Mouse (Mus musculus) granulocyte monocyte progenitor cell, adult 5-6 weeks (primary cell): ENCODE data around the gene Asl. TPM values are rescaled to one million over a fixed set of nuclear protein-coding genes. Genes with fewer than 3 reads are reported as not detected.

Source experiments
- ATAC-seq: replicated peaks from 2 replicates; pipeline ENCODE4 v1.8.0; 2016; ENCODE audit warnings: mild to moderate bottlenecking, moderate TSS enrichment, inconsistent platforms; ENCODE audit not compliant: poor library complexity, severe bottlenecking
- total RNA-seq, 2 experiments: library from RNA; stranded (forward) in 1 of 2; stranded (reverse) in 1 of 2; fragments of 200-712, 200-1000 nt in 1 of 2; fragments of >200 nt in 1 of 2; fragmentation: Nextera tagmentation in 1 of 2; gene quantifications; 2 replicates each; pipeline ENCODE4 v1.2.3; 2014 to 2017

Gene Asl
- total RNA-seq, 2 experiments from 2014 or later, result 17.5 to 40.6 TPM

- ATAC-seq, result no peak
Observed at GRCm38 (mm10) chr5:130009784-130010183, 19.3 kb downstream of the Asl start.

- no peak for ATAC-seq
Observed at GRCm38 (mm10) chr5:130008034-130008590, 20.9 kb downstream of the Asl start.

GRCm38 (mm10) chr5:130007344-130007743 lies 21.7 kb downstream of the Asl start:
- no peak for ATAC-seq

GRCm38 (mm10) chr5:130003229-130003628 lies 25.8 kb downstream of the Asl start:
- peak; percentile 3 for ATAC-seq

- peak; percentile 74 for ATAC-seq
Observed at GRCm38 (mm10) chr5:130002301-130003146, 26.5 kb downstream of the Asl start, which contains the start of gene Gusb. Gusb (minus strand) TSS chr5:130003049.

GRCm38 (mm10) chr5:130001356-130001987 lies 27.6 kb downstream of the Asl start:
- peak; percentile 45 for ATAC-seq

- peak; percentile 34 for ATAC-seq
Observed at GRCm38 (mm10) chr5:130000735-130001134, 28.3 kb downstream of the Asl start.

- ATAC-seq, result peak; percentile 17; the same call in 1 of the 2 replicates
Observed at GRCm38 (mm10) chr5:129999097-129999496, 29.9 kb downstream of the Asl start.

GRCm38 (mm10) chr5:129997700-129998099 lies 31.3 kb downstream of the Asl start:
- ATAC-seq, result no peak

GRCm38 (mm10) chr5:129994989-129995388 lies 34.1 kb downstream of the Asl start:
- no peak for ATAC-seq

- no peak for ATAC-seq
Observed at GRCm38 (mm10) chr5:129993374-129993773, 35.7 kb downstream of the Asl start.

GRCm38 (mm10) chr5:129991898-129992297 lies 37.1 kb downstream of the Asl start:
- no peak for ATAC-seq

- no peak for ATAC-seq
Observed at GRCm38 (mm10) chr5:129989376-129989775, 39.7 kb downstream of the Asl start.

- no peak for ATAC-seq
Observed at GRCm38 (mm10) chr5:129980216-129980615, 48.8 kb downstream of the Asl start.

- ATAC-seq, result no peak
Observed at GRCm38 (mm10) chr5:129978608-129979007, 50.4 kb downstream of the Asl start.

- no peak for ATAC-seq
Observed at GRCm38 (mm10) chr5:129977768-129978167, 51.3 kb downstream of the Asl start.

GRCm38 (mm10) chr5:129974866-129975311 lies 54.2 kb downstream of the Asl start:
- ATAC-seq, result no peak

- ATAC-seq, result no peak
Observed at GRCm38 (mm10) chr5:129974354-129974753, 54.7 kb downstream of the Asl start.

- no peak for ATAC-seq
Observed at GRCm38 (mm10) chr5:129971491-129971890, 57.6 kb downstream of the Asl start.

GRCm38 (mm10) chr5:129968417-129968816 lies 60.6 kb downstream of the Asl start:
- no peak for ATAC-seq

- no peak for ATAC-seq
Observed at GRCm38 (mm10) chr5:129966448-129966847, 62.6 kb downstream of the Asl start.
